Mouse (Mus musculus) intestine, embryonic 15.5 days (tissue): ENCODE data around the gene Sntb2. TPM values are rescaled to one million over a fixed set of nuclear protein-coding genes. Genes with fewer than 3 reads are reported as not detected.

Source experiments
- ATAC-seq: fragments of 200-750 bp; cut with Nextera tagmentation; 2 replicates; pipeline ENCODE4 v1.8.0; 2017; ENCODE audit warnings: moderate TSS enrichment, moderate library complexity
- H3K27ac ChIP-seq: fragments of 300-500 bp; sonication (generic); 2 replicates; pipeline ENCODE4 v1.5.1; 2015; ENCODE audit warnings: mild to moderate bottlenecking, inconsistent platforms
- H3K27me3 ChIP-seq: fragments of 300-500 bp; sonication (generic); replicated peaks from 2 replicates; pipeline ENCODE4 v1.6.1; 2015; ENCODE audit warnings: inconsistent platforms
- H3K36me3 ChIP-seq: fragments of 300-500 bp; sonication (generic); 2 replicates; pipeline ENCODE4 v1.6.1; 2015; ENCODE audit warnings: inconsistent platforms
- H3K4me1 ChIP-seq: fragments of 300-500 bp; sonication (generic); replicated peaks from 2 replicates; pipeline ENCODE4 v1.6.1; 2015; ENCODE audit warnings: inconsistent platforms
- H3K4me2 ChIP-seq: fragments of 300-500 bp; sonication (generic); replicated peaks from 2 replicates; pipeline ENCODE4 v1.6.1; 2015; ENCODE audit warnings: mild to moderate bottlenecking, inconsistent platforms
- H3K4me3 ChIP-seq: fragments of 300-500 bp; sonication (generic); replicated peaks from 2 replicates; pipeline ENCODE4 v1.5.1; 2015; ENCODE audit warnings: inconsistent platforms
- H3K9ac ChIP-seq: fragments of 300-500 bp; sonication (generic); 2 replicates; pipeline ENCODE4 v1.6.1; 2015; ENCODE audit warnings: inconsistent platforms
- H3K9me3 ChIP-seq: fragments of 300-500 bp; sonication (generic); 2 replicates; pipeline ENCODE4 v1.6.1; 2016; ENCODE audit warnings: inconsistent platforms
- WGBS: fragments of 180-500 bp; shearing (Covaris S2); methylation state at CpG from one replicate; pipeline ENCODE4 v1.1.7; 2015; 5-methylcytosine and 5-hydroxymethylcytosine counted together
- polyA plus RNA-seq: library from polyadenylated mRNA; unstranded; fragments of >200 nt; fragmentation: Nextera tagmentation; extraction: Ambion mirVana; gene quantifications from 2 replicates; pipeline ENCODE4 v1.2.1, GENCODE M21; 2015

The Sntb2 gene
- polyA plus RNA-seq, 1 experiment from 2014 or later, result 11.4 TPM

- no peak for ATAC-seq
- WGBS, result 80% methylated on average over 16 of the region's 16 CpGs
Observed at GRCm38 (mm10) chr8:106934226-106934977, 1.1 kb upstream of the Sntb2 start.

GRCm38 (mm10) chr8:106935899-106936477 lies 438 bp downstream of the Sntb2 start:
- under 1% methylated on average over 75 of the region's 76 CpGs for WGBS
- peak overlapping the region; percentile 92 for H3K27ac ChIP-seq
- peaks cover 12% of the 10 kb centered on the region for H3K4me1 ChIP-seq
- peak overlapping the region; percentile 77 for H3K4me2 ChIP-seq
- H3K27me3 ChIP-seq, result no peaks in the 10 kb centered on the region
- H3K9ac ChIP-seq, result peak overlapping the region; percentile 94
- H3K9me3 ChIP-seq, result no peaks in the 10 kb centered on the region
- H3K36me3 ChIP-seq, result no peaks in the 10 kb centered on the region
- peak; percentile 73 for ATAC-seq
- peak overlapping the region; percentile 78 for H3K4me3 ChIP-seq

More at GRCm38 (mm10) chr8:106934226-106934977, 1.1 kb upstream of the Sntb2 start:
- H3K36me3 ChIP-seq, result no peaks in the 10 kb centered on the region
- H3K4me2 ChIP-seq, result no peak overlapping the region
- H3K4me3 ChIP-seq, result no peak overlapping the region
- H3K9ac ChIP-seq, result no peak overlapping the region
- H3K4me1 ChIP-seq, result peaks cover 19% of the 10 kb centered on the region
- H3K27ac ChIP-seq, result no peak overlapping the region
- H3K9me3 ChIP-seq, result no peaks in the 10 kb centered on the region
- no peaks in the 10 kb centered on the region for H3K27me3 ChIP-seq

GRCm38 (mm10) chr8:106936478-106937051 lies 1.0 kb downstream of the Sntb2 start:
- H3K9me3 ChIP-seq, result no peaks in the 10 kb centered on the region
- H3K4me1 ChIP-seq, result peaks cover 12% of the 10 kb centered on the region
- H3K4me2 ChIP-seq, result peak overlapping the region; percentile 77
- no peak; the same call in 1 of the 2 replicates for ATAC-seq
- H3K9ac ChIP-seq, result peak overlapping the region; percentile 94
- WGBS, result under 1% methylated on average over 26 of the region's 26 CpGs
- peak overlapping the region; percentile 92 for H3K27ac ChIP-seq
- no peaks in the 10 kb centered on the region for H3K27me3 ChIP-seq
- peak overlapping the region; percentile 78 for H3K4me3 ChIP-seq
- no peaks in the 10 kb centered on the region for H3K36me3 ChIP-seq

- 24% methylated on average over 14 of the region's 14 CpGs for WGBS
- peaks cover 11% of the 10 kb centered on the region for H3K4me1 ChIP-seq
- no peaks in the 10 kb centered on the region for H3K9me3 ChIP-seq
- no peaks in the 10 kb centered on the region for H3K36me3 ChIP-seq
- H3K27me3 ChIP-seq, result no peaks in the 10 kb centered on the region
- H3K4me3 ChIP-seq, result peak overlapping the region; percentile 78
- ATAC-seq, result no peak
- peak overlapping the region; percentile 94; the same call in 1 of the 2 replicates for H3K9ac ChIP-seq
- no peak overlapping the region for H3K27ac ChIP-seq
- H3K4me2 ChIP-seq, result peak overlapping the region; percentile 77
Observed at GRCm38 (mm10) chr8:106937081-106937800, 1.7 kb downstream of the Sntb2 start.

- ATAC-seq, result no peak
- 97% methylated on average over 3 of the region's 3 CpGs for WGBS
- no peaks in the 10 kb centered on the region for H3K9me3 ChIP-seq
- H3K27ac ChIP-seq, result no peak overlapping the region
- H3K9ac ChIP-seq, result no peak overlapping the region
- H3K4me2 ChIP-seq, result no peak overlapping the region
- no peaks in the 10 kb centered on the region for H3K36me3 ChIP-seq
- H3K4me3 ChIP-seq, result no peak overlapping the region
- no peaks in the 10 kb centered on the region for H3K27me3 ChIP-seq
- H3K4me1 ChIP-seq, result peaks cover 9% of the 10 kb centered on the region; the same call in 1 of the 2 replicates
Observed at GRCm38 (mm10) chr8:106941806-106942205, 6.3 kb downstream of the Sntb2 start.

- 0 out of 2 replicates have a peak, but pooled peaks cover 5% of the 10 kb centered on the region for H3K4me1 ChIP-seq
- no peaks in the 10 kb centered on the region for H3K36me3 ChIP-seq
- H3K4me3 ChIP-seq, result no peak overlapping the region
- H3K9ac ChIP-seq, result no peak overlapping the region
- no peak for ATAC-seq
- H3K27me3 ChIP-seq, result no peaks in the 10 kb centered on the region
- no peak overlapping the region for H3K4me2 ChIP-seq
- H3K27ac ChIP-seq, result no peak overlapping the region
- H3K9me3 ChIP-seq, result no peaks in the 10 kb centered on the region
- 86% methylated on average over 3 of the region's 3 CpGs for WGBS
Observed at GRCm38 (mm10) chr8:106943874-106944418, 8.4 kb downstream of the Sntb2 start.

- Histone ChIP-seq H3K4me1 (0 out of 2 replicates have a peak, but pooled peaks cover 5% of the 10 kb centered on the region), H3K27ac (no peak overlapping the region), H3K9me3 (no peaks in the 10 kb centered on the region), H3K36me3 (no peaks in the 10 kb centered on the region), H3K4me3 (no peak overlapping the region), H3K4me2 (no peak overlapping the region), H3K27me3 (no peaks in the 10 kb centered on the region), H3K9ac (no peak overlapping the region)
- no peak for ATAC-seq
- 62% methylated on average over 3 of the region's 3 CpGs for WGBS
Observed at GRCm38 (mm10) chr8:106944756-106945155, 9.2 kb downstream of the Sntb2 start.

- H3K9me3 ChIP-seq, result no peaks in the 10 kb centered on the region
- no peak for ATAC-seq
- H3K36me3 ChIP-seq, result no peaks in the 10 kb centered on the region
- no peaks in the 10 kb centered on the region for H3K27me3 ChIP-seq
- H3K4me2 ChIP-seq, result no peak overlapping the region
- 0 out of 2 replicates have a peak, but pooled peaks cover 4% of the 10 kb centered on the region for H3K4me1 ChIP-seq
- WGBS, result 85% methylated on average over 3 of the region's 3 CpGs
- no peak overlapping the region for H3K27ac ChIP-seq
- no peak overlapping the region for H3K4me3 ChIP-seq
- no peak overlapping the region for H3K9ac ChIP-seq
Observed at GRCm38 (mm10) chr8:106948678-106949243, 13.2 kb downstream of the Sntb2 start.

- Histone ChIP-seq H3K9me3 (no peaks in the 10 kb centered on the region), H3K4me3 (no peak overlapping the region), H3K4me1 (no peaks in the 10 kb centered on the region), H3K27me3 (no peaks in the 10 kb centered on the region), H3K4me2 (no peak overlapping the region), H3K27ac (no peak overlapping the region), H3K36me3 (no peaks in the 10 kb centered on the region), H3K9ac (no peak overlapping the region)
- ATAC-seq, result no peak
- 55% methylated on average over 4 of the region's 4 CpGs for WGBS
Observed at GRCm38 (mm10) chr8:106951707-106952106, 16.2 kb downstream of the Sntb2 start.

GRCm38 (mm10) chr8:106953571-106953970 lies 18.0 kb downstream of the Sntb2 start:
- Histone ChIP-seq H3K4me1 (no peaks in the 10 kb centered on the region), H3K27ac (no peak overlapping the region), H3K9ac (no peak overlapping the region), H3K36me3 (no peaks in the 10 kb centered on the region), H3K4me3 (no peak overlapping the region), H3K27me3 (no peaks in the 10 kb centered on the region), H3K9me3 (no peaks in the 10 kb centered on the region), H3K4me2 (no peak overlapping the region)
- WGBS, result 65% methylated on average over 4 of the region's 4 CpGs
- ATAC-seq, result no peak

- ATAC-seq, result no peak
- Histone ChIP-seq H3K27ac (no peak overlapping the region), H3K4me3 (no peak overlapping the region), H3K36me3 (no peaks in the 10 kb centered on the region), H3K9me3 (no peaks in the 10 kb centered on the region), H3K9ac (no peak overlapping the region), H3K27me3 (no peaks in the 10 kb centered on the region), H3K4me2 (no peak overlapping the region), H3K4me1 (no peaks in the 10 kb centered on the region)
- 85% methylated on average over 3 of the region's 3 CpGs for WGBS
Observed at GRCm38 (mm10) chr8:106957086-106957485, 21.5 kb downstream of the Sntb2 start.
